Mouse (Mus musculus) lung, embryonic 16.5 days (tissue): ENCODE results near the gene Defa2. TPM values are rescaled to one million over a fixed set of nuclear protein-coding genes. Genes with fewer than 3 reads are reported as not detected.
"Not testable (repeated sequence)": the region's sequence is repeated elsewhere in the genome, so short reads cannot be mapped to it uniquely, and the experiment has no call there.

Source experiments
- ATAC-seq: fragments of 200-750 bp; cut with Nextera tagmentation; 2 replicates; pipeline ENCODE4 v1.8.0; 2017; ENCODE audit warnings: low read depth, mild to moderate bottlenecking, moderate library complexity
- H3K27ac ChIP-seq: fragments of 300-500 bp; sonication (generic); 2 replicates; pipeline ENCODE4 v1.5.1; 2014; ENCODE audit warnings: mild to moderate bottlenecking, control low read depth, low read length
- H3K27me3 ChIP-seq: fragments of 300-500 bp; sonication (generic); 2 replicates; pipeline ENCODE4 v1.6.1; 2014; ENCODE audit warnings: low read depth, low read length, mixed read lengths; ENCODE audit not compliant: control insufficient read depth, insufficient read depth
- H3K36me3 ChIP-seq: fragments of 300-500 bp; sonication (generic); 2 replicates; pipeline ENCODE4 v1.6.1; 2014; ENCODE audit warnings: low read length; ENCODE audit not compliant: control insufficient read depth, insufficient read depth
- H3K4me1 ChIP-seq: fragments of 300-500 bp; sonication (generic); replicated peaks from 2 replicates; pipeline ENCODE4 v1.6.1; 2014; ENCODE audit warnings: low read length, mixed read lengths; ENCODE audit not compliant: control insufficient read depth, insufficient read depth
- H3K4me2 ChIP-seq: fragments of 300-500 bp; sonication (generic); 2 replicates; pipeline ENCODE4 v1.6.1; 2014; ENCODE audit warnings: low read depth, low read length, control low read depth
- H3K4me3 ChIP-seq: fragments of 300-500 bp; sonication (generic); 2 replicates; pipeline ENCODE4 v1.5.1; 2014; ENCODE audit warnings: mild to moderate bottlenecking, low read length, control low read depth
- H3K9ac ChIP-seq: fragments of 300-500 bp; sonication (generic); 2 replicates; pipeline ENCODE4 v1.6.1; 2014; ENCODE audit warnings: low read length, control low read depth
- H3K9me3 ChIP-seq: fragments of 300-500 bp; sonication (generic); 2 replicates; pipeline ENCODE4 v1.6.1; 2016; ENCODE audit warnings: low read length; ENCODE audit not compliant: control insufficient read depth
- WGBS: fragments of 180-500 bp; shearing (Covaris S2); extraction: QIAGEN DNeasy Blood & Tissue Kit; methylation state at CpG from one replicate; pipeline ENCODE4 v1.1.7; 2014; 5-methylcytosine and 5-hydroxymethylcytosine counted together
- polyA plus RNA-seq: library from polyadenylated mRNA; unstranded; fragments of >200 nt; fragmentation: Nextera tagmentation; extraction: Ambion mirVana; gene quantifications from 2 replicates; pipeline ENCODE4 v1.2.1, GENCODE M21; 2015

Defa2 gene
- not detected in 2 replicates for polyA plus RNA-seq

- not testable (repeated sequence) for H3K4me3 ChIP-seq, H3K9me3 ChIP-seq, H3K36me3 ChIP-seq, H3K27ac ChIP-seq, H3K4me1 ChIP-seq, H3K27me3 ChIP-seq, H3K9ac ChIP-seq, H3K4me2 ChIP-seq, ATAC-seq
- no CpG with 5 or more reads among the region's 2 CpGs for WGBS
Observed at GRCm38 (mm10) chr8:21378215-21378614, at the start of gene Defa2. Defa2 (plus strand) TSS chr8:21378515.

- H3K9me3 ChIP-seq, H3K4me2 ChIP-seq, H3K36me3 ChIP-seq, H3K9ac ChIP-seq, H3K27ac ChIP-seq, ATAC-seq, H3K27me3 ChIP-seq, H3K4me3 ChIP-seq, H3K4me1 ChIP-seq: not testable (repeated sequence)
- WGBS = no CpG with 5 or more reads among the region's 2 CpGs
Observed at GRCm38 (mm10) chr8:21391511-21391910, 13.2 kb downstream of the Defa2 start, which contains the start of gene Defa33. Defa33 (plus strand) TSS chr8:21391811.

- H3K9ac ChIP-seq, H3K27ac ChIP-seq, H3K27me3 ChIP-seq, ATAC-seq, H3K4me3 ChIP-seq, H3K9me3 ChIP-seq, H3K36me3 ChIP-seq, H3K4me2 ChIP-seq, H3K4me1 ChIP-seq: not testable (repeated sequence)
- no CpG with 5 or more reads among the region's 1 CpGs for WGBS
Observed at GRCm38 (mm10) chr8:21427111-21427510, 48.8 kb downstream of the Defa2 start, which contains the start of gene Defa36. Defa36 (plus strand) TSS chr8:21427411.

Other genes with a start within 250 kb of the Defa2 start
- not detected in 2 replicates for gene Defa30, start 243.9 kb upstream of the Defa2 start, polyA plus RNA-seq
- gene Defa22, start 216.2 kb upstream of the Defa2 start, polyA plus RNA-seq = not detected in 2 replicates
- gene Defa31, start 186.9 kb upstream of the Defa2 start, polyA plus RNA-seq = not detected in 2 replicates
- not detected in 2 replicates for gene Gm15293, start 177.0 kb upstream of the Defa2 start, polyA plus RNA-seq
- gene Gm15292, start 128.8 kb upstream of the Defa2 start, polyA plus RNA-seq = not detected in 2 replicates
- not detected in 2 replicates for gene Defa27, start 63.0 kb upstream of the Defa2 start, polyA plus RNA-seq
- not detected in 2 replicates for gene Defa29, start 51.5 kb upstream of the Defa2 start, polyA plus RNA-seq
- gene Defa33, start 13.3 kb downstream of the Defa2 start, polyA plus RNA-seq = not detected in 2 replicates
- gene Defa36, start 48.9 kb downstream of the Defa2 start, polyA plus RNA-seq = not detected in 2 replicates
- not detected in 2 replicates for gene Gm7849, start 78.0 kb downstream of the Defa2 start, polyA plus RNA-seq
- gene Defa20, start 130.7 kb downstream of the Defa2 start, polyA plus RNA-seq = not detected in 2 replicates
- gene Defa32, start 150.5 kb downstream of the Defa2 start, polyA plus RNA-seq = not detected in 2 replicates
- gene Defa37, start 186.9 kb downstream of the Defa2 start, polyA plus RNA-seq = 1.1 TPM in 1 of 2 replicates, not detected in the other
- gene Defa28, start 204.5 kb downstream of the Defa2 start, polyA plus RNA-seq = not detected in 2 replicates
- not detected in 2 replicates for gene Gm7861, start 216.0 kb downstream of the Defa2 start, polyA plus RNA-seq
- not detected in 2 replicates for gene Defa26, start 239.7 kb downstream of the Defa2 start, polyA plus RNA-seq